Mouse (Mus musculus) activated CD4-positive, CD25-positive, alpha-beta regulatory T cell, adult 9 weeks (primary cell): ENCODE measurements around the gene Pfdn5. TPM values are rescaled to one million over a fixed set of nuclear protein-coding genes. Genes with fewer than 3 reads are reported as not detected.

Source experiments
- polyA plus RNA-seq: library from polyadenylated mRNA; unstranded; fragments of 100-300 nt; shearing (Covaris generic); gene quantifications from one replicate; pipeline ENCODE4 v1.2.1, GENCODE M21; 2017

The Pfdn5 gene
- polyA plus RNA-seq: 582 TPM

DNA sequence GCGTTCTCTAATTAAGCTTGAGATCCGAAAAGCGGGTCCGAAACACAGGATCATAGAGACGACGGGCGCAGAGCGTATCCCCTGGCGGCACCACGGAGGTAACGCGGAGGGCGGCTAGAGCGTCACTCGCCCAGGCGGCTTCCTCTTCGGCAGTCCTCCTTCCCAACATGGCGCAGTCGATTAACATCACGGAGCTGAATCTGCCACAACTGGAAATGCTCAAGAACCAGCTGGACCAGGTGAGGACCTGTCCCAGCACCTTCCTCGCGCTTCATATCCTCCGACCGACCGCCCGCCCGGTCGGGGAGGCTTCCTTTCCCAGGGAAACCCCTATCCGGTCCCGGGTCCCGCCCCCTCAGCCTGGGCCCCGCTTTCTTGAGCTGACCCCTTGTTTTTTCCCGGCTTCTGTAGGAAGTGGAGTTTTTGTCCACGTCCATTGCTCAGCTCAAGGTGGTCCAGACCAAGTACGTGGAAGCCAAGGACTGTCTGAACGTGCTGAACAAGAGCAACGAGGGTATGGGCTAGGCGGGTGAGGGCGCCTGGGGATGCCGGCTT is at the start of gene Pfdn5:
Pfdn5 (plus strand) TSS at position 95 of the 555 bp plus-strand sequence.

DNA sequence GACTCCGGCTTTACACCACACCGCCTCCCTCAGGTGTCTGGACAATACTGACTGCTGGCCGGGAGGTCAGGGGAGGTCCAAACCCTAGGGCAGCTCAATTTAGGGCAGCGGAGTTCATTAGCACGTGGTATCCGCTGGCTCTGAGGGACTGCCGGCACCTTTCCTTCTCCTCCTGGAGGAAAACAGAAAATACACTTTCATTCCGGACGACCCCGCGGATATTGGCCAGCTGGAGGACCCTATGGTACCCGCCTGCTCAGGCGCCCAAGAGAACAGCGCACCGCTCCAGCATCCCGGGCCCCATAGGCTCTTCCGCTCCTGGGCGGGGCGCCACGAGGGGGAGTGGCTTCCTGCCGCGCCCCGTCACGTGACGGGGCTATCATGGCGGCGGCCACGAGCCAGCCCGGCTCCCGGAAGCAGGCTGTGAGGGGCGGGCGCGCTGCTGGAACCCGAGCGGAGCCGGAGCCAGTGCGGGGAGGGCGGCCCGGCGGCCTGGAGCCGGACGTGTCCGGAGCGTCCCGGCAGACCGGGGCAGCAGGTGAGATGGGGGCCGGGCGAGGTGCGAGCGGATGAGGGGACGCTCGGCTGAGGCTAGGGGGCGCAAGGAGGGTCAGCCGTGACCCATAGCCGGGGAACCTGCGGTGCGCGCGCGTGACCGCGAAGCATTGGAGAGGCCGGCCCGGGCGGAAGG is 46.7 kb upstream of the Pfdn5 start, which contains the start of gene Mfsd5:
Mfsd5 (plus strand) TSS at position 363 of the 691 bp plus-strand sequence.

DNA sequence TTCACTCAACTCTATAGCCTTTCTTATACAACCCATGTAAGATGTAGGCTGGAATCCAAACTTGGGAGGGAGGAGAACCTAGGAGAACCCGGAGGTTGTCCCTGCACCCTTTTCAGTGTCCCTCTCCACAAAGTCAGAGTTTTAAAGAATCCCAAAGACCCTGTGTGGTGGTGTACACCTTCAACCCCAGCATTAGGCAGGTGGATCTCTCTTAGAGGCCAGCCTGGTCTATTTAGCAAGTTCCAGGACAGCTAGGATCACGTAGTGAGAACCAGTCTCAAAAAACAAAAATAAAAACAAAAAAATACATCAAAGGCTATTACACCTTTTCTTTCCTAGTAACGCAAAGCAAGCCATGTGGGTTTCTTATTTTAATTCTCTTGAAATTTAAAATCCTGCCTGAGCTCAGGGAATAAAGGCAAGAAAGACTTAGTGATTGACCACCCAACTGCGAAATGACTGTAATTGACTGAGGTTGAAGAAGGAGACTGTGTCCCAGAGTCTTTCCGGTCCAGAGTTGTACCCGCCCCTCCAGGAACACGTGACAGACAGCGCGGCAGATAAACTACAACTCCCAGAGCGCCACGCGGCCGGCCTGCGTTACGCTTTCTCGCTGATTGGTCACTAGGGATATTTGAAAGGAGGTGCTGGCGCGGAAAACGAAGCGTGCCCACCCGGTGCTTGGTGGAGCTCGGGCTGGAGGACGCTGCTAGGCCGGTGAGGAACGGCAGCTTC is 30.1 kb upstream of the Pfdn5 start, which contains the start of gene Espl1:
Espl1 (plus strand) TSS at position 634 of the 735 bp plus-strand sequence.

DNA sequence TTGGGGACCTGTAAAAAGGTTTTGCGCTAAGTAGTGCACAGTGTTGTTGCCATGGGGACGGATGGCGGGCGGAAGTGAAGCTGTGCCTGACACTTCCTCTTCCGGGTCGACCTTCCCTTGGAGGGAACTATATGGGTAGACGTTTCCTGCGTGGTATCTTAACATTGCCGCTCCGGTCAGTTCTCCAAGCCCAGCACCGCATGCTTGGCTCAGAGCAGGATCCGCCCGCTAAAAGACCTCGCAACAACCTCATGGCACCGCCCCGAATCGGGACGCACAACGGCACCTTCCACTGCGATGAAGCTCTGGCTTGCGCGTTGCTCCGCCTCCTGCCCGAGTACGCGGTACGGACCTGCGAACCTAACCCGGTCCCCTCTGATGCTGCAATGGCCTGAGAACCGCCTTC is 5.7 kb downstream of the Pfdn5 start, which contains the start of gene Myg1:
Myg1 (plus strand) TSS at position 100 of the 406 bp plus-strand sequence.

DNA sequence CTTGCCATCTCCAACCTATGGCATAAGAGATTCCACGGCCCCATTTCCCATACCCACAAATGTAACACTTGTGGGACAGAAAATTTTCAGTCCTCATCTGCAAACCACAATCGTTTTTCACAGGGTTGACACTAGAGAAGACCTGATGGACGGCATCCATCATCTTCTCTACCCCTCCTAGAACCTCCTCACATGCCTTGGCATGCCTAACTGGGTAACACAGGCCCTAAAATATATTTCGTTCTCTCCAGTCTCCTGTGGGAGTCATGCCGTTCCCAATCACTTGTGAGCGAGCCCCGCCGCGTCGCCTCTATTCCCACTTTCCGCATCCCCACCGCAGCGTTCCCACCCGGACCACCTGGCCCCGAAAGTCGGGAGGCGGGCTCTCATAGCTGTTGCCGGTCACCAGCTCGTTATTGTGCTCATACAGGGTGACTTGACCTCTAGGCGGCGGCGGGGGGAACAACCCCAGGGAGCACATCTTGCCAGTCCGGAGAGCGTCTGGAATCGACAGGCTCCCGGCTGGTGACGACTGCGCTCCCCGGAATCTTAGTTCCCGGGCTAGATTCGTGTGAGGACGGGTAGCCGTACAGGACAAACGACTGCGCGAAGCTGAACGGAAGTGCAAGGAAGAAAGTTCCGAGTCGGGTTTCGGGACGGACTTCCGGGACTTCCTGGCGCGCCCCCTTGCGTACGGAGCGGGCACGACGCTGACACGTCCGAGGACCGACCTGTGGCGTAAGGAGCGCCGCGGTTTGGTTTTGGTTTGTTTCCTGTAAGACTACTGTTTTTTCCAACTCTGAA is 24.4 kb downstream of the Pfdn5 start, which contains the start of gene Aaas:
Aaas (minus strand) TSS at position 634 of the 804 bp plus-strand sequence.

DNA sequence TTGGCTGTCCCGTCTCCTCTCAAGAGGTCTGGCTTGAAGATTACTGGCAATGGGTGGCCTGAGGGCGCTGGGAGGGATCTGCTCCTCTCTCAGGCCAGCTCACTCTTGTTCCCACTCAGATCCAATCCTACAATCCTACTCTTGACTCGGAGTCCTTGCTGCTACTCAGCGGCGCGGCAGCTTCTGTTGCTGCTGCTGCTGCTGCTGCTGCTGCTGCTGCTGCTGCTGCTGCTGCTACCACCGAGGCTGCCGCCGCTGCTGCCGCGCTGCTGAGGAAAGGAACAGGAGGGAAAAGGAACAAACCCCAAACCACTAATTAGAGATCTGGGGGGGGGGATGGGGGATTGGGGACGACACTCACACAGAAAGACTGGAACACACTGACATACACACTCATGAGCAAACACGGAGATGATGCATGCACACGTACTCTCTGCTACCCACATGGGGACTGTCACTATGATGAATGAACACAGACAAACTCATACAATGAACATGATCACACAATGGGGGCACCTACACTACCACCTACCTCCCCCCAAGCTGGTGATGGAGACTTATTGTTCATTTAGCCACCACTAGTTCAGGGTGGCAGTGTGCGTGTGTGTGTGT is 40.9 kb downstream of the Pfdn5 start, which contains the start of gene Sp7:
Sp7 (minus strand) TSS at position 450 of the 612 bp plus-strand sequence.

Other genes with a start within 250 kb of the Pfdn5 start
- 1.7 TPM for gene Tns2, start 225.7 kb upstream of the Pfdn5 start, polyA plus RNA-seq
- 63.5 TPM for gene Spryd3, start 189.9 kb upstream of the Pfdn5 start, polyA plus RNA-seq
- gene Igfbp6, start 181.8 kb upstream of the Pfdn5 start, polyA plus RNA-seq: 0.33 TPM
- gene Soat2, start 175.6 kb upstream of the Pfdn5 start, polyA plus RNA-seq: 1.5 TPM
- 68.1 TPM for gene Zfp740, start 122.9 kb upstream of the Pfdn5 start, polyA plus RNA-seq
- 12.4 TPM for gene Csad, start 121.4 kb upstream of the Pfdn5 start, polyA plus RNA-seq
- gene Itgb7, start 94.2 kb upstream of the Pfdn5 start, polyA plus RNA-seq: 962 TPM
- gene Rarg, start 68.6 kb upstream of the Pfdn5 start, polyA plus RNA-seq: 46.7 TPM
- gene Gm9918, start 55.6 kb upstream of the Pfdn5 start, polyA plus RNA-seq: not detected
- gene Mfsd5, start 46.7 kb upstream of the Pfdn5 start, polyA plus RNA-seq: 82.2 TPM
- 3.0 TPM for gene Espl1, start 29.9 kb upstream of the Pfdn5 start, polyA plus RNA-seq
- 99.5 TPM for gene Myg1, start 5.6 kb downstream of the Pfdn5 start, polyA plus RNA-seq
- gene Aaas, start 24.7 kb downstream of the Pfdn5 start, polyA plus RNA-seq: 58.8 TPM
- gene Sp7, start 41.1 kb downstream of the Pfdn5 start, polyA plus RNA-seq: not detected
- gene Sp1, start 80.0 kb downstream of the Pfdn5 start, polyA plus RNA-seq: 19.6 TPM
- not detected for gene Amhr2, start 119.3 kb downstream of the Pfdn5 start, polyA plus RNA-seq
- gene Prr13, start 132.9 kb downstream of the Pfdn5 start, polyA plus RNA-seq: 748 TPM
- gene Pcbp2, start 144.4 kb downstream of the Pfdn5 start, polyA plus RNA-seq: 119 TPM
- not detected for gene Gm10337, start 177.6 kb downstream of the Pfdn5 start, polyA plus RNA-seq
- 11.1 TPM for gene Map3k12, start 190.9 kb downstream of the Pfdn5 start, polyA plus RNA-seq
- 55.5 TPM for gene Tarbp2, start 192.1 kb downstream of the Pfdn5 start, polyA plus RNA-seq
- gene Npff, start 198.8 kb downstream of the Pfdn5 start, polyA plus RNA-seq: 4.6 TPM